Mouse (Mus musculus) limb, embryonic 12.5 days (tissue): Measurements from ENCODE around the gene Armc7. TPM values are rescaled to one million over a fixed set of nuclear protein-coding genes. Genes with fewer than 3 reads are reported as not detected.
A peak's percentile ranks its signal among the peaks of the same experiment; 100 is the strongest.
"Not testable (repeated sequence)": the region's sequence is repeated elsewhere in the genome, so short reads cannot be mapped to it uniquely, and the experiment has no call there.

ENCODE experiments used
- ATAC-seq: fragments of 200-750 bp; cut with Nextera tagmentation; 2 replicates; pipeline ENCODE4 v1.8.0; 2017; ENCODE audit warnings: low read depth, moderate TSS enrichment; ENCODE audit not compliant: insufficient number of reproducible peaks, insufficient read depth, low FRiP score, low TSS enrichment
- H3K27ac ChIP-seq: fragments of 300-500 bp; sonication (generic); 2 replicates; pipeline ENCODE4 v1.5.1; 2016; ENCODE audit warnings: mild to moderate bottlenecking, moderate library complexity
- H3K27me3 ChIP-seq: fragments of 300-500 bp; sonication (generic); 2 replicates; pipeline ENCODE4 v1.6.1; 2016; ENCODE audit warnings: mild to moderate bottlenecking, moderate library complexity
- H3K36me3 ChIP-seq: fragments of 300-500 bp; sonication (generic); 2 replicates; pipeline ENCODE4 v1.6.1; 2016; ENCODE audit warnings: mild to moderate bottlenecking, moderate library complexity
- H3K4me1 ChIP-seq: fragments of 300-500 bp; sonication (generic); replicated peaks from 2 replicates; pipeline ENCODE4 v1.6.1; 2016
- H3K4me2 ChIP-seq: fragments of 300-500 bp; sonication (generic); 2 replicates; pipeline ENCODE4 v1.6.1; 2016; ENCODE audit warnings: mild to moderate bottlenecking, moderate library complexity
- H3K4me3 ChIP-seq: fragments of 300-500 bp; sonication (generic); replicated peaks from 2 replicates; pipeline ENCODE4 v1.5.1; 2016; ENCODE audit warnings: mild to moderate bottlenecking
- H3K9ac ChIP-seq: fragments of 300-500 bp; sonication (generic); replicated peaks from 2 replicates; pipeline ENCODE4 v1.6.1; 2016; ENCODE audit warnings: mild to moderate bottlenecking, moderate library complexity
- H3K9me3 ChIP-seq: fragments of 300-500 bp; sonication (generic); 2 replicates; pipeline ENCODE4 v1.6.1; 2016; ENCODE audit warnings: mild to moderate bottlenecking, moderate library complexity
- WGBS: fragments of 180-500 bp; shearing (Covaris S2); methylation state at CpG from one replicate; pipeline ENCODE4 v1.1.7; 2016; 5-methylcytosine and 5-hydroxymethylcytosine counted together
- polyA plus RNA-seq: library from polyadenylated mRNA; unstranded; fragments of >200 nt; fragmentation: Nextera tagmentation; extraction: Ambion mirVana; gene quantifications from 2 replicates; pipeline ENCODE4 v1.2.1, GENCODE M21; 2016

Gene Armc7
- polyA plus RNA-seq, 1 experiment from 2014 or later = 7.5 TPM

GRCm38 (mm10) chr11:115475758-115476237, 331 bp downstream of the Armc7 start:
- Histone ChIP-seq H3K9ac (peak overlapping the region; percentile 73), H3K4me1 (peaks cover 28% of the 10 kb centered on the region), H3K4me3 (peak overlapping the region; percentile 82), H3K36me3 (peaks cover 6% of the 10 kb centered on the region), H3K27me3 (no peaks in the 10 kb centered on the region), H3K9me3 (no peaks in the 10 kb centered on the region), H3K27ac (peak overlapping the region; percentile 29; the same call in 1 of the 2 replicates), H3K4me2 (peak overlapping the region; percentile 95)
- 3% methylated on average over 28 of the region's 28 CpGs for WGBS
- peak; percentile 58 for ATAC-seq

GRCm38 (mm10) chr11:115476630-115477029, 1.2 kb downstream of the Armc7 start:
- not testable (repeated sequence) for H3K36me3 ChIP-seq, H3K27ac ChIP-seq, H3K9me3 ChIP-seq, H3K9ac ChIP-seq, ATAC-seq, H3K27me3 ChIP-seq
- H3K4me2 ChIP-seq = peak overlapping the region; percentile 95
- H3K4me3 ChIP-seq = 0 out of 2 replicates have a peak overlapping the region, but pooled peaks have one; percentile 82
- peaks cover 28% of the 10 kb centered on the region for H3K4me1 ChIP-seq
- 83% methylated on average over 4 of the region's 4 CpGs for WGBS

GRCm38 (mm10) chr11:115477388-115477787, 1.9 kb downstream of the Armc7 start:
- WGBS = 84% methylated on average over 7 of the region's 7 CpGs
- not testable (repeated sequence) for H3K4me3 ChIP-seq, H3K27ac ChIP-seq, H3K27me3 ChIP-seq, H3K4me2 ChIP-seq, H3K9me3 ChIP-seq, H3K9ac ChIP-seq, H3K36me3 ChIP-seq, ATAC-seq
- peaks cover 28% of the 10 kb centered on the region for H3K4me1 ChIP-seq

GRCm38 (mm10) chr11:115478296-115478938, 3.0 kb downstream of the Armc7 start:
- no peak for ATAC-seq
- H3K36me3 ChIP-seq = peaks cover 6% of the 10 kb centered on the region
- H3K9ac ChIP-seq = no peak overlapping the region
- H3K4me3 ChIP-seq = no peak overlapping the region
- 84% methylated on average over 9 of the region's 9 CpGs for WGBS
- H3K9me3 ChIP-seq = no peaks in the 10 kb centered on the region
- no peak overlapping the region for H3K27ac ChIP-seq
- H3K4me2 ChIP-seq = no peak overlapping the region
- peaks cover 25% of the 10 kb centered on the region for H3K4me1 ChIP-seq
- H3K27me3 ChIP-seq = no peaks in the 10 kb centered on the region

GRCm38 (mm10) chr11:115481553-115482259, 6.2 kb downstream of the Armc7 start:
- Histone ChIP-seq H3K27ac (no peak overlapping the region), H3K27me3 (no peaks in the 10 kb centered on the region), H3K9me3 (no peaks in the 10 kb centered on the region), H3K4me3 (no peak overlapping the region), H3K36me3 (peaks cover 6% of the 10 kb centered on the region), H3K4me2 (no peak overlapping the region), H3K4me1 (peaks cover 5% of the 10 kb centered on the region), H3K9ac (no peak overlapping the region)
- ATAC-seq = no peak
- WGBS = 78% methylated on average over 6 of the region's 6 CpGs

GRCm38 (mm10) chr11:115483278-115483677, 7.8 kb downstream of the Armc7 start:
- WGBS = 76% methylated on average over 11 of the region's 11 CpGs
- no peaks in the 10 kb centered on the region for H3K9me3 ChIP-seq

GRCm38 (mm10) chr11:115483726-115484125, 8.3 kb downstream of the Armc7 start:
- Histone ChIP-seq H3K27me3 (no peaks in the 10 kb centered on the region), H3K27ac (no peak overlapping the region), H3K4me2 (no peak overlapping the region), H3K4me3 (0 out of 2 replicates have a peak overlapping the region, but pooled peaks have one; percentile 1), H3K36me3 (peaks cover 8% of the 10 kb centered on the region), H3K4me1 (no peaks in the 10 kb centered on the region), H3K9me3 (no peaks in the 10 kb centered on the region), H3K9ac (no peak overlapping the region)
- ATAC-seq = no peak
- WGBS = 17% methylated on average over 6 of the region's 6 CpGs

More at GRCm38 (mm10) chr11:115483278-115483677, 7.8 kb downstream of the Armc7 start:
- no peak for ATAC-seq
- peak overlapping the region; percentile 17; the same call in 1 of the 2 replicates for H3K27ac ChIP-seq
- no peak overlapping the region for H3K4me2 ChIP-seq
- H3K36me3 ChIP-seq = peaks cover 6% of the 10 kb centered on the region
- 0 out of 2 replicates have a peak overlapping the region, but pooled peaks have one; percentile 1 for H3K4me3 ChIP-seq
- H3K27me3 ChIP-seq = no peaks in the 10 kb centered on the region
- no peaks in the 10 kb centered on the region for H3K4me1 ChIP-seq
- no peak overlapping the region for H3K9ac ChIP-seq

GRCm38 (mm10) chr11:115485155-115485554, 9.7 kb downstream of the Armc7 start:
- 53% methylated on average over 12 of the region's 12 CpGs for WGBS
- Histone ChIP-seq H3K27ac (peak overlapping the region; percentile 12; the same call in 1 of the 2 replicates), H3K4me1 (no peaks in the 10 kb centered on the region), H3K4me3 (no peak overlapping the region), H3K4me2 (no peak overlapping the region), H3K36me3 (peaks cover 14% of the 10 kb centered on the region), H3K27me3 (no peaks in the 10 kb centered on the region), H3K9me3 (no peaks in the 10 kb centered on the region), H3K9ac (no peak overlapping the region)
- no peak for ATAC-seq

- ATAC-seq = no peak
- WGBS = 85% methylated on average over 19 of the region's 19 CpGs
- peak overlapping the region; percentile 27; the same call in 1 of the 2 replicates for H3K9ac ChIP-seq
These were observed 13.2 kb downstream of the Armc7 start for GRCm38 (mm10) chr11:115488551-115489104.

GRCm38 (mm10) chr11:115490441-115491355, 15.2 kb downstream of the Armc7 start:
- peak; percentile 46; the same call in 1 of the 2 replicates for ATAC-seq
- H3K4me1 ChIP-seq = peaks cover 9% of the 10 kb centered on the region
- peak overlapping the region; percentile 87 for H3K27ac ChIP-seq
- H3K9ac ChIP-seq = peak overlapping the region; percentile 72
- peak overlapping the region; percentile 71 for H3K4me3 ChIP-seq
- H3K4me2 ChIP-seq = peak overlapping the region; percentile 76
- H3K27me3 ChIP-seq = no peaks in the 10 kb centered on the region
- H3K9me3 ChIP-seq = no peaks in the 10 kb centered on the region
- H3K36me3 ChIP-seq = peaks cover 13% of the 10 kb centered on the region; the same call in 1 of the 2 replicates
- WGBS = 21% methylated on average over 25 of the region's 25 CpGs

More at GRCm38 (mm10) chr11:115488551-115489104, 13.2 kb downstream of the Armc7 start:
- H3K27me3 ChIP-seq = no peaks in the 10 kb centered on the region
- peaks cover 9% of the 10 kb centered on the region for H3K4me1 ChIP-seq
- no peak overlapping the region for H3K4me2 ChIP-seq
- no peaks in the 10 kb centered on the region for H3K9me3 ChIP-seq
- no peak overlapping the region for H3K4me3 ChIP-seq
- no peak overlapping the region for H3K27ac ChIP-seq
- H3K36me3 ChIP-seq = peaks cover 13% of the 10 kb centered on the region; the same call in 1 of the 2 replicates
